Mouse (Mus musculus): Measurements from ENCODE around the gene Galt. TPM values are rescaled to one million over a fixed set of nuclear protein-coding genes. Genes with fewer than 3 reads are reported as not detected.

Galt gene
- polyA plus RNA-seq, 1 experiment from 2014 or later, result 90.5 TPM

DNA sequence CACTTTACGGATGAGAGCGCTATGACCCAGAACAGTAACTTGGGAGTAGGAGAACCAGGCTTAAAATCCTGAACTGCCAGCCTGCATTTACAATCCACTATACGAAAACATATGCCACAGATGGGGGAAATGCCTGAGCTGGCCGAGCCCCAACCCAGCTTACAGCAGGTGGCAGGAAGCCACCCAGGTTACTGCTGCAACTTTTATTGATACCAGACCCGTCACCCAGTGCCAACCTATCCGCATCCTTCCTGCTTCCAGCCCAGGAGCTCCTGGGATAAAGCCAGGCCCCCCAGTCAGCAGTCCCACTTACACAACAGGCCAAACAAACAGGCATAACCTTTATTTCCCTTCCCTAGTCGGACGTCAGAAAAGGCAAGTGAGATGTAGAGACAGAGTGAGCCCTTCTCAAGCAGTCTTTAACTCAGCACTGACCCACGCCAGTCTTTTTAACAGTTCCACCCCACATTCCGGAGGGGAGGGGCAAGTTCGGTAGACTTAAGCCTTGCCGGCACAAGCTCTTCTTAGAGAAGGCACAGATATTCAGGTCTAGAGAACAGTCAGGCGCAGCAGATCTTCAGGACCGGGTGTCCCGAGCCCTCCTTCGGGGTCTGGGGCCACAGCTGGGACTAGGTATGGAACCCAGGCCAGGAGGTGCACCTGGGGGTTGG is 43.2 kb upstream of the Galt start:
- Histone ChIP-seq H3K9me3 (ENCODE audit: control insufficient read depth) (no peaks in the 10 kb centered on the region), H3K9ac (ENCODE audit: low read depth, low read length) (peak overlapping the region; percentile 82), H3K27ac (ENCODE audit: low read depth, low read length) (no peak overlapping the region), H3K4me3 (ENCODE audit: low read depth, low read length) (peak overlapping the region; percentile 85), H3K36me3 (ENCODE audit: control insufficient read depth, insufficient read depth) (peaks cover 9% of the 10 kb centered on the region), H3K4me2 (replicated peaks; ENCODE audit: low read depth) (peak overlapping the region; percentile 67), H3K4me1 (replicated peaks; ENCODE audit: control insufficient read depth, insufficient read depth, low read length) (peaks cover 4% of the 10 kb centered on the region; the same call in 1 of the 2 replicates), H3K27me3 (replicated peaks; ENCODE audit: control insufficient read depth, insufficient read depth, low read length) (no peaks in the 10 kb centered on the region)
- 70% methylated on average over 16 of the region's 16 CpGs for WGBS
- no peak for TF ChIP-seq CTCF (IDR thresholded peaks at IDR 0.05; ENCODE audit: low read depth)
- no peak for ATAC-seq

GRCm38 (mm10) chr4:41712421-41713196 is 42.4 kb upstream of the Galt start:
- H3K4me3 ChIP-seq (ENCODE audit: low read depth, low read length), result peak overlapping the region; percentile 85
- peak; percentile 6; the same call in 1 of the 2 replicates for ATAC-seq
- H3K4me1 ChIP-seq (replicated peaks; ENCODE audit: control insufficient read depth, insufficient read depth, low read length), result peaks cover 4% of the 10 kb centered on the region; the same call in 1 of the 2 replicates

GRCm38 (mm10) chr4:41713197-41714067 is 41.6 kb upstream of the Galt start, which contains the start of gene Rpp25l:
Rpp25l (minus strand) TSS chr4:41713534.
- Histone ChIP-seq H3K4me2 (replicated peaks; ENCODE audit: low read depth) (peak within 1 kb of the TSS; percentile 67), H3K36me3 (ENCODE audit: control insufficient read depth, insufficient read depth) (peaks cover 24% of the 10 kb centered on the region), H3K4me3 (ENCODE audit: low read depth, low read length) (peak within 1 kb of the TSS; percentile 85), H3K4me1 (replicated peaks; ENCODE audit: control insufficient read depth, insufficient read depth, low read length) (peaks cover 4% of the 10 kb centered on the region; the same call in 1 of the 2 replicates), H3K27ac (ENCODE audit: low read depth, low read length) (peak within 1 kb of the TSS; percentile 61), H3K27me3 (replicated peaks; ENCODE audit: control insufficient read depth, insufficient read depth, low read length) (no peaks in the 10 kb centered on the region), H3K9ac (ENCODE audit: low read depth, low read length) (peak within 1 kb of the TSS; percentile 82), H3K9me3 (ENCODE audit: control insufficient read depth) (no peaks in the 10 kb centered on the region)
- whole genome bisulfite sequencing, result under 1% methylated on average over 61 of the region's 61 CpGs
- TF ChIP-seq CTCF (IDR thresholded peaks at IDR 0.05; ENCODE audit: low read depth), result peak; percentile 54
- peak; percentile 79 for ATAC-seq

More at GRCm38 (mm10) chr4:41712421-41713196, 42.4 kb upstream of the Galt start:
- H3K4me2 ChIP-seq (replicated peaks; ENCODE audit: low read depth), result peak overlapping the region; percentile 67
- peak overlapping the region; percentile 82 for H3K9ac ChIP-seq (ENCODE audit: low read depth, low read length)
- no peaks in the 10 kb centered on the region for H3K27me3 ChIP-seq (replicated peaks; ENCODE audit: control insufficient read depth, insufficient read depth, low read length)
- no peaks in the 10 kb centered on the region for H3K9me3 ChIP-seq (ENCODE audit: control insufficient read depth)
- TF ChIP-seq CTCF (IDR thresholded peaks at IDR 0.05; ENCODE audit: low read depth), result no peak
- peak overlapping the region; percentile 61; the same call in 1 of the 2 replicates for H3K27ac ChIP-seq (ENCODE audit: low read depth, low read length)
- WGBS, result 37% methylated on average over 31 of the region's 31 CpGs
- peaks cover 15% of the 10 kb centered on the region for H3K36me3 ChIP-seq (ENCODE audit: control insufficient read depth, insufficient read depth)

DNA sequence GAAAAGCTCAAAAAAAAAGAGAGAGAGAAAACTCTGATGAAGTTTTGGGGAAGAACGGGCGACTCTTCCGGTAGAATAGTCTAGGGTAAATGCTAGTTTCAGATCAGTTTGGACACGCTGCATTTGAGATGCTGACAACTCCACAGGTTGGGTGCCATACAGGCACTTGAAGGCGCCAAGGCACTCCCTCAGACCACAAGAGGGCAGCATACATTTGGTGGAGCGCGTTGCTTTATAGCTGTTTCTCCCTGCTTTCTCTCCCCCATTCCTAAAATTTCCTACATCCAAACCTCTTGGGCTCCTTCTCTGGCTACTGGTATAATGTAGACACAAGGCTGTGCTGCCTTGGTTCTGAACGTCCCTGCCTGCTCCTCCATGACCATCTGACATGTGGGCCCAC is 40.8 kb upstream of the Galt start:
- peak; percentile 86 for TF ChIP-seq CTCF (IDR thresholded peaks at IDR 0.05; ENCODE audit: low read depth)
- H3K9me3 ChIP-seq (ENCODE audit: control insufficient read depth), result no peaks in the 10 kb centered on the region
- WGBS, result 21% methylated on average over 8 of the region's 8 CpGs
- H3K4me3 ChIP-seq (ENCODE audit: low read depth, low read length), result peak overlapping the region; percentile 85
- H3K4me1 ChIP-seq (replicated peaks; ENCODE audit: control insufficient read depth, insufficient read depth, low read length), result peaks cover 4% of the 10 kb centered on the region; the same call in 1 of the 2 replicates
- no peaks in the 10 kb centered on the region for H3K27me3 ChIP-seq (replicated peaks; ENCODE audit: control insufficient read depth, insufficient read depth, low read length)
- no peak overlapping the region for H3K9ac ChIP-seq (ENCODE audit: low read depth, low read length)
- peaks cover 32% of the 10 kb centered on the region for H3K36me3 ChIP-seq (ENCODE audit: control insufficient read depth, insufficient read depth)
- H3K4me2 ChIP-seq (replicated peaks; ENCODE audit: low read depth), result peak overlapping the region; percentile 67
- no peak overlapping the region for H3K27ac ChIP-seq (ENCODE audit: low read depth, low read length)
- no peak for ATAC-seq

DNA sequence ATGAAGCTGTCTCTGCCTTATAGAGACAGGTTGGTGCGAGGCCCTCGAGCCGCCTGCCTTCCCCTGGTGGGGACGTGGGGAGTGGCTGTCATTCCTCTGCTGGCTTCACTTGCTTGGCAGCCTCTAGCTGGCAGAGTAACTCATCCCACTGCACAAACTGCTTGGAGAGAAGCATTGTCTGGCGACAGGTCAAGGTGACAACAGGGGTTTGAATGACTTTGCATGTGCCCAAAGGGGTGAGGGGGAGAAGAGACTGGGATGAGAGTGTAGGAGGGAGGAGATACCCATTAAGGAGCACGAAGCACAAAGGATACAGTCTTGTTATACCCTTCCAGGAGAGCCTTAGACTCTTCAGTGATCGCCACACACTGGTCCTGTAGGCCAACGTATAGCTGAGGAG is 39.9 kb upstream of the Galt start:
- no peak for ATAC-seq
- no peaks in the 10 kb centered on the region for H3K9me3 ChIP-seq (ENCODE audit: control insufficient read depth)
- H3K27me3 ChIP-seq (replicated peaks; ENCODE audit: control insufficient read depth, insufficient read depth, low read length), result no peaks in the 10 kb centered on the region
- H3K4me1 ChIP-seq (replicated peaks; ENCODE audit: control insufficient read depth, insufficient read depth, low read length), result peaks cover 4% of the 10 kb centered on the region; the same call in 1 of the 2 replicates
- H3K4me3 ChIP-seq (ENCODE audit: low read depth, low read length), result no peak overlapping the region
- WGBS, result 80% methylated on average over 8 of the region's 8 CpGs
- H3K9ac ChIP-seq (ENCODE audit: low read depth, low read length), result no peak overlapping the region
- no peak overlapping the region for H3K4me2 ChIP-seq (replicated peaks; ENCODE audit: low read depth)
- peaks cover 40% of the 10 kb centered on the region for H3K36me3 ChIP-seq (ENCODE audit: control insufficient read depth, insufficient read depth)
- H3K27ac ChIP-seq (ENCODE audit: low read depth, low read length), result no peak overlapping the region
- TF ChIP-seq CTCF (IDR thresholded peaks at IDR 0.05; ENCODE audit: low read depth), result no peak

Data from intestine, postnatal 0 days (tissue).